ENCODE assay signal across 24 mouse cellular contexts in the genomic region with DNA sequence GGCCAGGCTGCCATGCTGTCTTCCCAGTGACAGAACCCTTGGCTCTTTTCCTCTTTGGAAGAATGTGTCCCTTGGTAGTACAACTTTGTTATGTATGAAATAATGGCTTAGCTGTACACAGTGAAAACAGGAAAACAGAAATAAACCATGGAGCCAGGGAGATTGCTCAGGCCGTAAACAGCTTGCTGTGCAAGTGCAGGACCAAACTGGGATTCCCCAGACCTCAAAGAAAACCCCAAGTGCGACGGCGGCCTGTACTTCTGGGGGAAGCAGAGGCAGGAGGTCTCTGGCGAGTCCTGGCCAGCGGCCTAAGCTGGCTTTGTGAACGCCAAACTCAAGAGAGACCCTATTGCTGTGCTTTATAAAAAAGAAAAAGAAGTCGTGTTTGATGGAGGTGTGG.
"Had no signal": no experiment of that assay in that cellular context is flagged by ENCODE, and none has a peak within 500 bp of the region (broad histone marks: within the 10 kb centered on the region; RNA-seq: fewer than 3 reads in every experiment).

No protein-coding gene starts in this region.

- H3K27me3 ChIP-seq: hindbrain, embryonic 12.5 days; intestine, embryonic 15.5 days; limb, embryonic 12.5 days had no signal

- H3K4me2 ChIP-seq: heart, embryonic 12.5 days; hindbrain, embryonic 12.5 days; hindbrain, embryonic 14.5 days; intestine, embryonic 15.5 days; limb, embryonic 12.5 days had no signal

- H3K4me3 ChIP-seq: gastrocnemius, adult 2 months; heart, embryonic 10.5 days; heart, embryonic 12.5 days; hindbrain, embryonic 10.5 days; hindbrain, embryonic 12.5 days; intestine, embryonic 15.5 days; layer of hippocampus, adult 2 months; left cerebral cortex, adult 2 months; limb, embryonic 10.5 days; limb, embryonic 12.5 days had no signal

- H3K4me1 ChIP-seq: hindbrain, embryonic 10.5 days; hindbrain, embryonic 12.5 days; limb, embryonic 12.5 days had no signal

- H3K27ac ChIP-seq: gastrocnemius, adult 2 months; heart, embryonic 10.5 days; hindbrain, embryonic 10.5 days; hindbrain, embryonic 12.5 days; hindbrain, embryonic 14.5 days; intestine, embryonic 15.5 days; layer of hippocampus, adult 2 months; left cerebral cortex, adult 2 months; limb, embryonic 10.5 days; limb, embryonic 12.5 days had no signal

- DNase-seq: gastrocnemius, adult 2 months; gastrocnemius, postnatal 10 days; gastrocnemius, postnatal 25 days; heart, adult 18-20 months; heart, postnatal 10 days; heart, postnatal 4 days; kidney, adult 18-20 months; kidney, adult 8-10 months; kidney, postnatal 10 days; kidney, postnatal 4 days; liver had no signal

- ATAC-seq: hindbrain, embryonic 16.5 days; inflammation-experienced regulatory T-cells, adult 6 months; intestine, embryonic 15.5 days; intestine, postnatal 0 days had no signal

- H3K36me3 ChIP-seq: heart, embryonic 10.5 days; heart, embryonic 12.5 days; hindbrain, embryonic 10.5 days; hindbrain, embryonic 12.5 days; intestine, embryonic 15.5 days; limb, embryonic 10.5 days; limb, embryonic 12.5 days had no signal

- H3K9me3 ChIP-seq: heart, embryonic 10.5 days; heart, embryonic 12.5 days; hindbrain, embryonic 10.5 days; hindbrain, embryonic 12.5 days; intestine, embryonic 15.5 days; limb, embryonic 10.5 days; limb, embryonic 12.5 days had no signal

- H3K9ac ChIP-seq: heart, embryonic 12.5 days; hindbrain, embryonic 12.5 days; hindbrain, embryonic 14.5 days; intestine, embryonic 15.5 days; limb, embryonic 12.5 days had no signal
